Mouse (Mus musculus): ENCODE measurements at regions not wholly inside any gene's neighbourhood (a gene's known extent, or its start where the extent isn't known, plus 50 kb on each side); places are given as distances from the start of the nearest gene placed in this dataset.
A peak's percentile ranks its signal among the peaks of the same experiment; 100 is the strongest.

- peak; percentile 97 for TF ChIP-seq CTCF (conservative IDR thresholded peaks at IDR 0.05; ENCODE audit: low read length)
- no peak for TF ChIP-seq NANOG (IDR thresholded peaks at IDR 0.05; ENCODE audit: borderline replicate concordance, low read length)
Observed at GRCm38 (mm10) chr1:136726145-136726935, 101.6 kb downstream of the Zfp281 start.
